Mouse (Mus musculus) forebrain, embryonic 13.5 days (tissue): ENCODE data around the gene Pmp22. TPM values are rescaled to one million over a fixed set of nuclear protein-coding genes. Genes with fewer than 3 reads are reported as not detected.

Source experiments
- polyA plus RNA-seq: library from polyadenylated mRNA; unstranded; fragments of >200 nt; fragmentation: Nextera tagmentation; extraction: Ambion mirVana; gene quantifications from 2 replicates; pipeline ENCODE4 v1.2.1, GENCODE M21; 2015

Gene Pmp22
- polyA plus RNA-seq, 1 experiment from 2014 or later = 12.7 TPM

Other genes with a start within 250 kb of the Pmp22 start
- gene Tvp23b, start 249.5 kb upstream of the Pmp22 start, polyA plus RNA-seq = 48.4 and 50.9 TPM in 2 replicates
- gene Cdrt4, start 177.8 kb upstream of the Pmp22 start, polyA plus RNA-seq = not detected in 2 replicates
- not detected in 2 replicates for gene Tekt3, start 67.3 kb upstream of the Pmp22 start, polyA plus RNA-seq